Mouse (Mus musculus): ENCODE measurements around the gene Gk.

Gk gene

GRCm38 (mm10) chrX:85776544-85777087 is at the start of gene Gk:
TSS of gene Gk (minus strand) at chrX:85776819.
- in situ Hi-C loops (cut with MboI; ENCODE audit: unreplicated experiment in 2 of 2) = loop anchor here (5.0 to 10.0 kb wide), 4 partner anchors 52 to 98 kb away; partner anchors contain the start of gene 5430427O19Rik (in 1 of the 2)

GRCm38 (mm10) chrX:85804706-85805376 is 28.2 kb upstream of the Gk start:
- in situ Hi-C loops (cut with MboI; ENCODE audit: unreplicated experiment in 2 of 2) = no loop called here

DNA sequence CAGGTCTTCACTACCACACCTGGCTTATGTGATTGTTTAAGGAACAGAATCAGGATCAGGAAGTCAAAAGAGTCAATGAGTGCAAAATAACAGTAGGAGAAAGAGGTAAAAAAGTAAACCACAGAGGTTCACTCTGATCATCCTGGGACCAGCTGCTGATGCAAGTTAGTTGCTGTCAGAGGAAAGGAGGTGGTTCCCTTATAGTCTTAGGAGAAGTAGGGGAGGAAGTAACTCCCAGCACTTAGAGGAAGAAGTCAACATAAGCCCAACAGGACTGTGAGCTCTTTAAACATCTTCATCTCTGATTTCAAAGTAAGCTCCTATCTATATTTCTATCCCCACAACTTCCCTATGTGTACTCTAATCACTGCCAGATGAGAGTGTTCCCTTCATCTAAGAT is 26.4 kb upstream of the Gk start:
- in situ Hi-C loops (cut with MboI; ENCODE audit: unreplicated experiment in 2 of 2) = no loop called here

GRCm38 (mm10) chrX:85797449-85797848 is 20.8 kb upstream of the Gk start:
- in situ Hi-C loops (cut with MboI; ENCODE audit: unreplicated experiment in 2 of 2) = no loop called here

DNA sequence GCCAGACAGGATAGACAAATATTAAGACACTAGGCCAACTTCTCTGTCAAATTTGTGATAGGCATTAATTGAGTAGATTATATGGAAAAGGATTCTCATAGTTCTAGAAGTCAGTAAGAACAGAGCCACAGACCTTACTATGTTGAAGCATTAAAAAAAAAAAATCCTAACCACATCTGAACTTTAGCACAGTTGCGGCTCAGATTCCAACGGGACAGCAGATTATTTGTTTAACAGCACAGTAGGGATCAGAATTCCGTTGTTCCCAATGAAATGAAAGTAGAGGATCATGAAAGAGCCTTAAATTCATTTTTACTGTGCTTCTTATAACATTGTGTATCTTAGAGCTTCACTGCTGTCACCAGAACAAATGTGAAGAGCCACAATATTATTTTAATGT is 1.7 kb upstream of the Gk start:
- in situ Hi-C loops (cut with MboI; ENCODE audit: unreplicated experiment in 2 of 2) = loop anchor here (5.0 to 10.0 kb wide), 4 partner anchors 54 to 96 kb away; partner anchors contain the start of gene 5430427O19Rik (in 1 of the 2)

GRCm38 (mm10) chrX:85777141-85777540 is 522 bp upstream of the Gk start:
- in situ Hi-C loops (cut with MboI; ENCODE audit: unreplicated experiment in 2 of 2) = loop anchor here (5.0 to 10.0 kb wide), 4 partner anchors 52 to 98 kb away; partner anchors contain the start of gene 5430427O19Rik (in 1 of the 2)

DNA sequence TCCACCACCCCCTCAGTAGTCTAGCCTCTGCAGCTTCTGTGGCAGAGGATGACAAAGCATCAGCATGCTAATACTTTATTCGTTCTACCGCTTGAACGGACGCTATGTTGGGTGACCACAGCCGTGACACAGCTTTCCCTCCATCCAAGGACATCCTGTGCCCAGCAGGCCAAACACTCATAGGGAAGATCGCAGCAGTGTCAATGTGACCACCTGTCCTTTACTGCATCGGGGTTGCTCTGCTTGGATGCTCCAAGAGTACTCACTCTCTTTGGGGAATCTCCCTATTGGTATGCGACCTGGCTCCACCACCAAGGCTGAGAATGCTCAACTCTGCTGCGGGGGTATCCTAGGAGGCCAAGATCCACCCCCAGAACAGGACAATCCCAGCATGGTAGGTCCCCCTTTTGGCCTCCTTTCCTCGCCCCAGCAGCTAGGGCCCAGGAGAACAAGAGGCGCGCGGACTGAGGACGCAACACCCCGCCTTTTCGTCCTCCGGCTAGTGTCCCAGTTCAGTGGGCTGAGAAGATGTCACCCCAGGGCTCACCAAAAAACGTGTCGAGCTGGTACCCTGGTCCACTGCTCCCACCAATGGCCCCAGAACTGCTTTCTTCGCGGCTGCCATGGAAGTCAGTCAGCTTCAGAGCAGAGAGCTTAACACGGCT is 608 bp downstream of the Gk start:
- in situ Hi-C loops (cut with MboI; ENCODE audit: unreplicated experiment in 2 of 2) = loop anchor here (5.0 to 10.0 kb wide), 4 partner anchors 51 to 99 kb away; partner anchors contain the start of gene 5430427O19Rik (in 1 of the 2)

GRCm38 (mm10) chrX:85771303-85771702 is 5.3 kb downstream of the Gk start:
- in situ Hi-C loops (cut with MboI; ENCODE audit: unreplicated experiment in 2 of 2) = loop anchor here (10.0 kb wide), 3 partner anchors 47 to 103 kb away; partner anchors contain the start of gene 5430427O19Rik (in 1 of the 2)

DNA sequence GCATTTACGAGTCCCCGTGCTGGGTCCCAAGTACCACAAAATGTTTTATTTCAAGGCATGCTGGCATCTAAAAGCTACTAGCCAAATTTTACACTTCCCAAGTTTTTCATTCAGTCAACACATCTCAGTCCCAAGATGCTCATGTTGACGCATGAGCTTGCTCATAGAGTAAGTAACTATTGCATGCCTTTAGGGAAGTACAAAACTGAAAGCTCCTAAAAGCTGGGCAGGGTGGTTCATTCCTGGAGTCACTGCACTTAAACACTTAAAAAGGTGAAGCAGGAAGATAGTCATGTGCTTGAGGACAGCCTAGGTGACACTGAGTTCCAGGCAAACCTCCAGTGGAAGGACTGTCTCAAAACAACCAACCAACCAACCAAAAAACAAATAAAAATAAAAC is 5.9 kb downstream of the Gk start:
- in situ Hi-C loops (cut with MboI; ENCODE audit: unreplicated experiment in 2 of 2) = loop anchor here (10.0 kb wide), 3 partner anchors 46 to 104 kb away; partner anchors contain the start of gene 5430427O19Rik (in 1 of the 2)

- in situ Hi-C loops (cut with MboI; ENCODE audit: unreplicated experiment in 2 of 2) = no loop called here
Measured at GRCm38 (mm10) chrX:85768578-85768977, 8.0 kb downstream of the Gk start.

DNA sequence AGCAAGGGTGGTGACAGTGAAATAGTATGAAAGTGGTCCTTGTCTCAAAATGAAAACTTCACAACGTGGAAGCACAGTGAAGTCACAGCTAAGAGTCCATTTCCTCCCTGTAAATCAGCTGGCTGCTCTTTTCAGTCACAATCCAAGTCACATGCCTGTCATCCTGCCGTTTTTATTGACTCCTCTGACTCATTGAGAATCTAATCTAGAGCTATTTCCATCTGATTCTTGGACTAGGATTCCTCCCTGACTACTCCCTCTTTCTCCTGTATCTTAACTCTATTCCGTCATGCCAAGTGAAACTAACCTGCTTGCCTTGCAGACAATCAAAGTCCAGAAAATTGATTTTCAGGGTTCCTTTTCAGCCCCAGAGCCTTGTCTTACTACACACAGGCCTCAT is 20.6 kb downstream of the Gk start:
- in situ Hi-C loops (cut with MboI; ENCODE audit: unreplicated experiment in 2 of 2) = no loop called here

DNA sequence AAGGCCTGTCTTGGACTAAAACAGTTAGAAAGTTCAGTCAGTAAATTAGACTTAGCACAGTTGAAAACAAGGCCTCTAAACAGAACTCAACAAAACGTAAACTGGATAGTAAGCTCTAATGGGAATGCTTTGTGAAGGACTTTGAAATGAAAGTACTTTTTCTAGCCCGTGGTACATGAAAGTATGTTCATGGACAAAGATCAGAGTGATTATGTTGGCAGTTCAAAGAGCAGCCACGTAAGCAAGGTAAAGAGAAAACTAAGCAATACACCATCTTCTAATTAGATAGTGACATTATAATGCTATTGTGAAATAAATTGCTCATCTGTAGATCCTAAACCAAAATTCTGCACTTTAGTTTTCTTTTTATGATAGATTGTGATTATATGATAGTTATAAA is 32.8 kb downstream of the Gk start:
- in situ Hi-C loops (cut with MboI; ENCODE audit: unreplicated experiment in 2 of 2) = no loop called here

- in situ Hi-C loops (cut with MboI; ENCODE audit: unreplicated experiment in 2 of 2) = no loop called here
Measured at GRCm38 (mm10) chrX:85733228-85733627, 43.4 kb downstream of the Gk start.

GRCm38 (mm10) chrX:85731133-85731938 is 45.3 kb downstream of the Gk start:
- in situ Hi-C loops (cut with MboI; ENCODE audit: unreplicated experiment in 2 of 2) = no loop called here

DNA sequence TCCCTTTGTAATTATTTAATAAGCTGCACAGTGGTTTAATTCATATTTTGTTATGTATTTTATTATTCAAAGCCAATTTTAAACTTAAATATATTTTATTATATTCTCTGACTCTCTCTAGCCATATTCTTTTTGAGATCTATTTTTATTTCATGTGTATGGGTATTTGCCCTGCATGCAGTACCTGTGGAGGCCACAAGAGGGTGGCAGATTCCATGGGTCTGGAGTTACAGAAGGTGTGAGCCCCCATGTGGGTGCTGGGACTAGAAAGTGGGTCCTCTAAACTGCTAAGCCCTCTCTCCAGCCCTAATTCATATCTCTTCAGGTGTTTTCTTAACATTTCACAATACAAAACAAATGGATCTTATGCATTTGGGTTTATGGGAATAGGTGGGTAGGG is 55.4 kb downstream of the Gk start:
- in situ Hi-C loops (cut with MboI; ENCODE audit: unreplicated experiment in 2 of 2) = loop anchor here (5.0 to 10.0 kb wide), 3 partner anchors 54 to 196 kb away; partner anchors contain the start of gene Gk (in 2 of the 2)

- in situ Hi-C loops (cut with MboI; ENCODE audit: unreplicated experiment in 2 of 2) = no loop called here
Measured at GRCm38 (mm10) chrX:85710399-85710798, 66.2 kb downstream of the Gk start.

DNA sequence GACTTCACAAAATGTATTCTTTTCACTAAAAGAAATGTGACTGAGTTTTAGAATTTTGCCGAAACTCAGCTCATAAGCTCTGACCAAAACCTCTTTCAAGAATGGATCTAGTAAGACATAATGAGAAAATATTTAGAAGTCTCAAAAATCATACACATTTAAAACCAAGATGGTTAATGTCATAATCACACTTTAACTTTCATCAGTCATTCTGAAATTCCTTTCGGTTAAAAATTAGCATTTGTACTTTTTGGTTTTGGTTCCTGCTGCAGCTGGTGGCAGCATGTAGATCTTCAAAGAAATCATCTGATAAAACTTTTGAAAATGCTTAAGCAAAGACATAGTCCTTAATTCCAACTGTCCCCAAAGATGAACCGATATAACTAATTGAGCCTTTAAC is 70.9 kb downstream of the Gk start:
- in situ Hi-C loops (cut with MboI; ENCODE audit: unreplicated experiment in 2 of 2) = no loop called here

GRCm38 (mm10) chrX:85683723-85684122 is 92.9 kb downstream of the Gk start:
- in situ Hi-C loops (cut with MboI; ENCODE audit: unreplicated experiment in 2 of 2) = no loop called here

DNA sequence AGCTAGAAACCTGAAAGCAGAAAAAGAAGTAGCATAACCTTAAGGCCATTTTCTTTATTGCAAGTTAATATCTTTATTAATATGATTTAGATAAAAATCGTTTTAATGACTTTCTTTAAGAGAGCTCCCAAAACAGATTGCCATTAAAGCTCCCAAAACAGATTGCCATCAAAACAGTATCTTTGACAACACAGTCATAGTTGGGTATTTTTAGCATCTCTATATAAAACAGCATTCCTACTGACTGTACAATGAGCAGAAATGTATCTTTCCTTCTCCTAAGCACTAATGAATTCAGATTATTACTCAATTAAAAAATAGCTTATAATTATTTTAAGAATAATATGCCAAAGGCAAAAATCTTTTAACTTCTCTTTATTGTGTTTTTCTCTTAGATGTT is 94.5 kb downstream of the Gk start:
- in situ Hi-C loops (cut with MboI; ENCODE audit: unreplicated experiment in 2 of 2) = no loop called here

- in situ Hi-C loops (cut with MboI; ENCODE audit: unreplicated experiment in 2 of 2) = loop anchor here (5.0 to 10.0 kb wide), 4 partner anchors 40 to 768 kb away; no protein-coding TSS in a partner anchor
Measured at GRCm38 (mm10) chrX:85676808-85677207, 99.8 kb downstream of the Gk start.

Measured in v-Abl transformed pro-B cells (cell line).